Mouse (Mus musculus): Measurements from ENCODE around the gene Usp1. TPM values are rescaled to one million over a fixed set of nuclear protein-coding genes. Genes with fewer than 3 reads are reported as not detected.
"Not testable (repeated sequence)": the region's sequence is repeated elsewhere in the genome, so short reads cannot be mapped to it uniquely, and the experiment has no call there.

The Usp1 gene
- polyA plus RNA-seq, 1 experiment, result 114 TPM

DNA sequence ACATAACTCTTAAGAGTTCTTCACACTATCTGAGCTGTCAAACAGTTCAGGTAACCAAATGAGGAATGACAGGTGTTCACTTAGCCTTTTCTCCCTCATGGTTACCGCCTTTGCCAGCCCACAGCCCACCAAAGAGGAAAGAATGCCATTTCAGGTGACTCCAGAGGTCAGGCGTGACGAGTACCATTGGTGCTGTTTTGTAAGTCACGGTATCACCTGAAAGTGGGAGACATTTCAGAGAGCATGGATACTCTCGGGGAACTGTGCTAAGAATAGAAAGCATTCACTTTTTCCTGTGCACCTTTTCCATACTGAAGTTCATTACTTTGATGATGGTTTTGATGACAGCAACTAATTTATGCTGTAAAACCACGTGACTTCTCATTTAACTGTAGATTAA lies 12.4 kb downstream of the Usp1 start:
- H3K36me3 ChIP-seq (ENCODE audit: control insufficient read depth, insufficient read depth, low read length), result peaks cover 11% of the 10 kb centered on the region
- no peak overlapping the region for H3K27ac ChIP-seq (ENCODE audit: insufficient read depth, low read length)
- no peak for DNase-seq (ENCODE audit: low read depth in 1 of 2, low spot score in 2 of 2)
- no peak overlapping the region for H3K4me3 ChIP-seq (ENCODE audit: extremely low read depth, insufficient read depth, insufficient read length)
- 90% methylated on average over 6 of the region's 6 CpGs for WGBS
- TF ChIP-seq CTCF (IDR thresholded peaks at IDR 0.05; ENCODE audit: extremely low read depth, insufficient read depth, insufficient read length, insufficient replicate concordance) (no peak), POLR2A (IDR thresholded peaks at IDR 0.05; ENCODE audit: low read depth, low read length) (no peak)
- H3K4me1 ChIP-seq (ENCODE audit: control insufficient read depth, insufficient read depth, insufficient read length), result no peaks in the 10 kb centered on the region
- no peaks in the 10 kb centered on the region for H3K27me3 ChIP-seq (ENCODE audit: control insufficient read depth, insufficient read depth, low read length)

DNA sequence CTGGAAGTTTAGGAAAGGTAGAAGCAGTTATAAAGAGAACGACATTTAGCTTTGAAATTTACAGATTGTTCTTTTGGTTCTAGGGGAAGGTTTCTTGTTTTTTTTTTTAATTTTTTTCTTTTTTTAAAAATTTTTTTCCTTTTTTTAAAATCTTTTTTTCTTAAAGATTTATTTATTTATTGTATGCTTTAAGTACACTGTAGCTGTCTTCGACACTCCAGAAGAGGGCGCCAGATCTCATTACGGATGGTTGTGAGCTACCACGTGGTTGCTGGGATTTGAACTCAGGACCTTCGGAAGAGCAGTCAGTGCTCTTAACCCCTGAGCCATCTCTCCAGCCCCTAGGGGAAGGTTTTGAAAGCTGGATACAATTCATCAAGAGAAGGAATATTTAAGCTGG lies 14.6 kb downstream of the Usp1 start:
- WGBS, result 92% methylated on average over 6 of the region's 6 CpGs
- H3K27ac ChIP-seq (ENCODE audit: insufficient read depth, low read length); H3K4me1 ChIP-seq (ENCODE audit: control insufficient read depth, insufficient read depth, insufficient read length); H3K4me3 ChIP-seq (ENCODE audit: extremely low read depth, insufficient read depth, insufficient read length); DNase-seq (ENCODE audit: low read depth in 1 of 2, low spot score in 2 of 2); H3K27me3 ChIP-seq (ENCODE audit: control insufficient read depth, insufficient read depth, low read length); H3K36me3 ChIP-seq (ENCODE audit: control insufficient read depth, insufficient read depth, low read length): not testable (repeated sequence)

DNA sequence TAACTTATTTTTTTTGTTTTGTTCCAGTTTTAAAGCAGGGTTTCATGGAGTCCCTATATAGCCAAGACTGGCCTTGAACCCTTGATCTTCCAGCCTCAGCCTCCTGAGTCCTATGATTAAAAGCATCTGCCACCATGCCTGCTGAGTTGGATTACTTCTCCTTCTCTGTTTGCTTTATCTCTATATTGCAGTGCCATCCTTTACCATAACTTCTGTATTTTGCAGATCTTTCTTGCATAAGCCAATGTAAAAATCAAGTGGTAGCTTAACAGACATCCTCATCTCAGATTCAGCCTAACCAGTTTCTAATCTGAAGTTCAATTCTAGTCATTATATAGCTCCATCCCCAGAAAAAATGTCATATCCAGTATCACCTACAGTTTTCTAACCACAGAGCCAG lies 27.0 kb downstream of the Usp1 start:
- TF ChIP-seq POLR2A (IDR thresholded peaks at IDR 0.05; ENCODE audit: low read depth, low read length) (no peak), CTCF (IDR thresholded peaks at IDR 0.05; ENCODE audit: extremely low read depth, insufficient read depth, insufficient read length, insufficient replicate concordance) (no peak)
- DNase-seq (ENCODE audit: low read depth in 1 of 2, low spot score in 2 of 2), result no peak
- H3K36me3 ChIP-seq (ENCODE audit: control insufficient read depth, insufficient read depth, low read length), result no peaks in the 10 kb centered on the region
- H3K4me1 ChIP-seq (ENCODE audit: control insufficient read depth, insufficient read depth, insufficient read length), result no peaks in the 10 kb centered on the region
- no peak overlapping the region for H3K4me3 ChIP-seq (ENCODE audit: extremely low read depth, insufficient read depth, insufficient read length)
- H3K27ac ChIP-seq (ENCODE audit: insufficient read depth, low read length), result no peak overlapping the region
- H3K27me3 ChIP-seq (ENCODE audit: control insufficient read depth, insufficient read depth, low read length), result no peaks in the 10 kb centered on the region

DNA sequence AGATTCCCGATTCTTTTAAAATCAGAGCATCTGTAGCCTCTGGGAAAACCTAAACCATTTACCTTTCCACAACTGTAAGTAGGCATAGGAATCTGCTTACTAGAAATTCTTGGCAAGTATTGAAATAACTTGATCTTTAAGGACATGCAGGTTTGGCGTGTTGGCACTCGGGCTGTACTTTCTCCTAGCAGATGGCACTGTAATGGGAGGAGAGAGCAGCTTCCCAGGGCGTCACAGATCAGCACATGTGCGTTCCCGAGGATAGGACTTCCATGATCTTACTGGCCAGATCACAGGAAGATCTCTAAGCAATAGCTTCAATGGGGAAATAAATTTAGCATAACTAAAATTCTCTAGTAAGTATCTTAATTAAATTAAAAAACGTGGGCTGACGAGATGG lies 32.4 kb downstream of the Usp1 start:
- TF ChIP-seq POLR2A (IDR thresholded peaks at IDR 0.05; ENCODE audit: low read depth, low read length) (no peak), CTCF (IDR thresholded peaks at IDR 0.05; ENCODE audit: extremely low read depth, insufficient read depth, insufficient read length, insufficient replicate concordance) (no peak)
- Histone ChIP-seq H3K27me3 (ENCODE audit: control insufficient read depth, insufficient read depth, low read length) (no peaks in the 10 kb centered on the region), H3K36me3 (ENCODE audit: control insufficient read depth, insufficient read depth, low read length) (no peaks in the 10 kb centered on the region), H3K4me3 (ENCODE audit: extremely low read depth, insufficient read depth, insufficient read length) (no peak overlapping the region), H3K27ac (ENCODE audit: insufficient read depth, low read length) (no peak overlapping the region), H3K4me1 (ENCODE audit: control insufficient read depth, insufficient read depth, insufficient read length) (no peaks in the 10 kb centered on the region)
- DNase-seq (ENCODE audit: low read depth in 1 of 2, low spot score in 2 of 2), result no peak
- WGBS, result 93% methylated on average over 8 of the region's 8 CpGs

DNA sequence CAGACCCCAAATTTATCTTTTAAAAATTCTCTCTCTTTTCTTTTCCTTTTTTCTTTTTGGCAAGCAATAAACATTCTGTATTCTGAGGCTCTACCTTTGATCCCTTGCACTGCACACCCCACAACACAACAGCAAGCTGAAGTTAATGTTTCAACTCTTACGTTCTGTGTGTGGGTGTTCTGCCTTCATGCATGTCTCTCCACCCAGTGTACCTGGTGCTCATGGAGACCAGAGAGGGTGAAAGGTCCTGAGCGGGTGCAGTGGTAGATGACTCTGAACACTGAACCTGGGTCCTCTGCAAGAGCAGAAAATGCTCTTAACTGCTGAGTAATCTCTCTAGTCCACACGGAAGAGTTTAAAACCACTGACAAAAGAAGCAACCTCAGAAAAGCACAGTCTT lies 36.6 kb downstream of the Usp1 start:
- Histone ChIP-seq H3K27ac (ENCODE audit: insufficient read depth, low read length) (no peak overlapping the region), H3K4me1 (ENCODE audit: control insufficient read depth, insufficient read depth, insufficient read length) (no peaks in the 10 kb centered on the region), H3K27me3 (ENCODE audit: control insufficient read depth, insufficient read depth, low read length) (no peaks in the 10 kb centered on the region), H3K36me3 (ENCODE audit: control insufficient read depth, insufficient read depth, low read length) (no peaks in the 10 kb centered on the region), H3K4me3 (ENCODE audit: extremely low read depth, insufficient read depth, insufficient read length) (no peak overlapping the region)
- 91% methylated on average over 3 of the region's 3 CpGs for WGBS
- DNase-seq (ENCODE audit: low read depth in 1 of 2, low spot score in 2 of 2), result no peak
- no peak for TF ChIP-seq CTCF (IDR thresholded peaks at IDR 0.05; ENCODE audit: extremely low read depth, insufficient read depth, insufficient read length, insufficient replicate concordance)
- TF ChIP-seq POLR2A (IDR thresholded peaks at IDR 0.05; ENCODE audit: low read depth, low read length), result no peak

DNA sequence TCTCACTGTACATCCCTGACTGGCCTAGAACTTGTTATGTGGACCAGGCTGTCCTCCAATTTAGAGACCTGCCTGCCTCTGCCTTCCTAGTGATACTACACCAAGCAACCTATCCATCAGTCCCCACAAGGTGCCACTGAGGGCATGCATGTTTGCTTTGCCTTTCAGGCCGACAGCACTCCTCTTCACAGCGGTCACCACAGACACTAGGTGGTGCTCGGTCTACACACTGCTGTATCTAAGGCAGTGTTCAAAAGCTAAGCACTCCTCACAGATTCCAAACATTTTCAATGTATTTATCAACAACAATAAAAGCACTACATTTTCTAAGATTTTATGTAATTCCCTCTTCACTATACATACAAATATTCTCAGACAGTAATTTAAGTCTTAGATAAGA lies 46.3 kb downstream of the Usp1 start:
- WGBS, result 90% methylated on average over 3 of the region's 3 CpGs
- no peak for TF ChIP-seq CTCF (IDR thresholded peaks at IDR 0.05; ENCODE audit: extremely low read depth, insufficient read depth, insufficient read length, insufficient replicate concordance)
- no peak for TF ChIP-seq POLR2A (IDR thresholded peaks at IDR 0.05; ENCODE audit: low read depth, low read length)
- no peak overlapping the region for H3K27ac ChIP-seq (ENCODE audit: insufficient read depth, low read length)
- no peak overlapping the region for H3K4me3 ChIP-seq (ENCODE audit: extremely low read depth, insufficient read depth, insufficient read length)
- no peak for DNase-seq (ENCODE audit: low read depth in 1 of 2, low spot score in 2 of 2)
- H3K36me3 ChIP-seq (ENCODE audit: control insufficient read depth, insufficient read depth, low read length), result no peaks in the 10 kb centered on the region
- H3K4me1 ChIP-seq (ENCODE audit: control insufficient read depth, insufficient read depth, insufficient read length), result no peaks in the 10 kb centered on the region
- H3K27me3 ChIP-seq (ENCODE audit: control insufficient read depth, insufficient read depth, low read length), result no peaks in the 10 kb centered on the region

DNA sequence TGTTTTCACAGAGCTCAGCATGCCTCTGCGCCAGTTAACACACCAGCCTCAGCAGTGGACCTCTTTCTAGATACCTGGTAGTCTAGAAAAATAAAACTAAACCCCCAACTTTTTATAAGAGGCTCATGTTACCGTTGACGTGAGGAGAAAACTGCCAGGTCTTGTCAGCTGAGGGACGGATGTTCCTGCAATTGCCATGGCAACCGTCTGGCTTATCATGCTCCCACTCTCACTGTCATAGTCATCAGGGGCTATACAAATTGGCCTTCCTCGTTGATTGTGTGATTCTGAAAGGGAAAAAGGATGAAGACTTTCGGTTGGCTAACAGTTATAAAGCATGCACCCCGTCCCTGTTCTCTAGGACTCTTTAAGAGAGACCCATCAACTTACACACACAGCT lies 52.1 kb downstream of the Usp1 start:
- H3K36me3 ChIP-seq (ENCODE audit: control insufficient read depth, insufficient read depth, low read length), result no peaks in the 10 kb centered on the region
- no peak overlapping the region for H3K4me3 ChIP-seq (ENCODE audit: extremely low read depth, insufficient read depth, insufficient read length)
- DNase-seq (ENCODE audit: low read depth in 1 of 2, low spot score in 2 of 2), result no peak
- H3K27ac ChIP-seq (ENCODE audit: insufficient read depth, low read length), result no peak overlapping the region
- H3K27me3 ChIP-seq (ENCODE audit: control insufficient read depth, insufficient read depth, low read length), result no peaks in the 10 kb centered on the region
- no peaks in the 10 kb centered on the region for H3K4me1 ChIP-seq (ENCODE audit: control insufficient read depth, insufficient read depth, insufficient read length)
- 90% methylated on average over 8 of the region's 8 CpGs for WGBS
- TF ChIP-seq POLR2A (IDR thresholded peaks at IDR 0.05; ENCODE audit: low read depth, low read length), result no peak

DNA sequence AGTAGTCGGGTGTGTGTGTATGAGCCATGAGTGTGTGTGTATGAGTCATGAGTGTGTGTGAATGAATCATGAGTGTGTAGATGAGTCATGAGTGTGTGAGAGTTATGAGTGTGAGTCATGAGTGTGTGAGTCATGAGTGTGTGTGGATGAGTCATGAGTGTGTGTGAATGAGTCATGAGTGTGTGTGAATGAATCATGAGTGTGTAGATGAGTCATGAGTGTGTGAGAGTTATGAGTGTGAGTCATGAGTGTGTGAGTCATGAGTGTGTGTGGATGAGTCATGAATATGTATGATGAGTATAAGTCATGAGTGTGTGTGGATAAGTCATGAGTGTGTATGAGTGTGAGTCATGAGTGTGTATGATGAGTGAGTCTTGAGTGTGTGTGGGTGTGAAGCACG lies 54.7 kb downstream of the Usp1 start:
- not testable (repeated sequence) for H3K27me3 ChIP-seq (ENCODE audit: control insufficient read depth, insufficient read depth, low read length); H3K36me3 ChIP-seq (ENCODE audit: control insufficient read depth, insufficient read depth, low read length); H3K4me3 ChIP-seq (ENCODE audit: extremely low read depth, insufficient read depth, insufficient read length); H3K4me1 ChIP-seq (ENCODE audit: control insufficient read depth, insufficient read depth, insufficient read length); DNase-seq (ENCODE audit: low read depth in 1 of 2, low spot score in 2 of 2); H3K27ac ChIP-seq (ENCODE audit: insufficient read depth, low read length)
- 94% methylated on average over 2 of the region's 2 CpGs for WGBS

Data from spleen, adult 2 months (tissue).